Mouse (Mus musculus) frontal cortex, postnatal 36 days (tissue): ENCODE measurements around the gene Satb2.
"Not testable (repeated sequence)": the region's sequence is repeated elsewhere in the genome, so short reads cannot be mapped to it uniquely, and the experiment has no call there.

Experiments used
- DNase-seq, 2 experiments: peaks; one replicate each; pipeline ENCODE4 v3.0.0; 2022; ENCODE audit warnings: low spot score in 2 of 2

The Satb2 gene

GRCm38 (mm10) chr1:56833984-56834900 is 144.2 kb downstream of the Satb2 start:
- no peak for DNase-seq

GRCm38 (mm10) chr1:56833307-56833706 is 145.1 kb downstream of the Satb2 start:
- DNase-seq: no peak

- no peak for DNase-seq
These were observed 145.7 kb downstream of the Satb2 start for GRCm38 (mm10) chr1:56832738-56833137.

GRCm38 (mm10) chr1:56822735-56823134 is 155.7 kb downstream of the Satb2 start:
- DNase-seq: no peak

GRCm38 (mm10) chr1:56822025-56822424 is 156.4 kb downstream of the Satb2 start:
- DNase-seq: no peak

GRCm38 (mm10) chr1:56813506-56813905 is 164.9 kb downstream of the Satb2 start:
- no peak for DNase-seq

GRCm38 (mm10) chr1:56812961-56813360 is 165.5 kb downstream of the Satb2 start:
- DNase-seq: no peak

GRCm38 (mm10) chr1:56811486-56811885 is 167.0 kb downstream of the Satb2 start:
- DNase-seq: no peak

GRCm38 (mm10) chr1:56806006-56806405 is 172.4 kb downstream of the Satb2 start:
- DNase-seq: no peak

GRCm38 (mm10) chr1:56800611-56801010 is 177.8 kb downstream of the Satb2 start:
- no peak for DNase-seq

GRCm38 (mm10) chr1:56795016-56795608 is 183.3 kb downstream of the Satb2 start:
- DNase-seq: no peak

- DNase-seq: no peak
These were observed 188.8 kb downstream of the Satb2 start for GRCm38 (mm10) chr1:56789641-56790040.

- DNase-seq: not testable (repeated sequence)
These were observed 196.3 kb downstream of the Satb2 start for GRCm38 (mm10) chr1:56782139-56782538.

- no peak for DNase-seq
These were observed 214.2 kb downstream of the Satb2 start for GRCm38 (mm10) chr1:56764205-56764604.

GRCm38 (mm10) chr1:56761512-56761911 is 216.9 kb downstream of the Satb2 start:
- no peak for DNase-seq

GRCm38 (mm10) chr1:56753283-56753682 is 225.2 kb downstream of the Satb2 start:
- no peak for DNase-seq

- DNase-seq: peak in 1 of 2 experiments; percentile 12
These were observed 227.8 kb downstream of the Satb2 start for GRCm38 (mm10) chr1:56750693-56751092.

- no peak for DNase-seq
These were observed 228.7 kb downstream of the Satb2 start for GRCm38 (mm10) chr1:56749629-56750311.

GRCm38 (mm10) chr1:56748876-56749493 is 229.5 kb downstream of the Satb2 start:
- DNase-seq: no peak
